Mouse (Mus musculus) E14TG2a.4 (cell line): Measurements from ENCODE around the gene Pnkp.

Experiments
- CTCF ChIP-seq: conservative IDR thresholded peaks from 2 replicates; pipeline ENCODE4 v1.5.1; 2014; ENCODE audit warnings: low read length
- NANOG ChIP-seq: IDR thresholded peaks from 2 replicates; pipeline ENCODE4 v1.6.1; 2014; ENCODE audit warnings: borderline replicate concordance, low read length, mixed read lengths
- POU5F1 ChIP-seq: IDR thresholded peaks from 2 replicates; pipeline ENCODE4 v1.6.1; 2014; ENCODE audit warnings: low read length, borderline replicate concordance

DNA sequence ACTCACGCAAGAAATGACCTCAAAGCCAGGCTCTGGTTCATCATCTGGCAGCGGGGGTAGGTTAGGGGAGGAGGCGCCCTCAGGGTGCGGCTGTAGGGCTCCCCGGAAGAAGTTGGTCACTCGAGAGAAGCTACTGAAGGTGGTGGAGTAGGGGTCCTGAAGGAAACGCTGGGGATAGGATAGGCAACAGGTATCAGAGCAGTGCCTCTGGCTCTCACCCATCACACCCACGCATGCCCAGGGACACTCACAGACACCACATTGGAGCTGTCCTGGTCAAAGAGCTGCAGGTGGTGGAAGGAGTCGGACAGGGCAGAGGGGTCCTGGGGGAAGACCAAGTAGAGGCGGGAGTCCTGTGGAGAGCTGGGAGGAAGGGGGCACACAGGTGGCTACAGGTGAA, 11.9 kb upstream of the Pnkp start:
- TF ChIP-seq CTCF (no peak), NANOG (no peak), POU5F1 (no peak)
